Mouse (Mus musculus): ENCODE results near the gene Cstad. TPM values are rescaled to one million over a fixed set of nuclear protein-coding genes. Genes with fewer than 3 reads are reported as not detected.

Cstad gene
- polyA plus RNA-seq, 1 experiment from 2014 or later, result 0.13 TPM

GRCm38 (mm10) chr2:30653046-30653445 is 58.2 kb downstream of the Cstad start:
- H3K27ac ChIP-seq, result peak overlapping the region; percentile 43; the same call in 1 of the 2 replicates
- WGBS (ENCODE audit: insufficient replicate concordance), result 69% methylated on average over 4 of the region's 4 CpGs
- H3K9ac ChIP-seq, result no peak overlapping the region

GRCm38 (mm10) chr2:30654158-30654557 is 59.3 kb downstream of the Cstad start:
- peaks cover 31% of the 10 kb centered on the region for H3K4me1 ChIP-seq (replicated peaks)
- no peaks in the 10 kb centered on the region for H3K27me3 ChIP-seq
- 84% methylated on average over 9 of the region's 9 CpGs for WGBS (ENCODE audit: insufficient replicate concordance)
- no peaks in the 10 kb centered on the region for H3K36me3 ChIP-seq
- H3K4me2 ChIP-seq, result no peak overlapping the region
- H3K9me3 ChIP-seq (replicated peaks), result no peaks in the 10 kb centered on the region
- no peak overlapping the region for H3K9ac ChIP-seq
- DNase-seq, result no peak
- H3K27ac ChIP-seq, result no peak overlapping the region
- no peak for ATAC-seq (ENCODE audit: low read depth)
- no peak overlapping the region for H3K4me3 ChIP-seq (replicated peaks)

More at GRCm38 (mm10) chr2:30653046-30653445, 58.2 kb downstream of the Cstad start:
- Histone ChIP-seq H3K4me1 (replicated peaks) (peaks cover 23% of the 10 kb centered on the region), H3K4me3 (replicated peaks) (no peak overlapping the region), H3K4me2 (no peak overlapping the region), H3K9me3 (replicated peaks) (no peaks in the 10 kb centered on the region), H3K36me3 (no peaks in the 10 kb centered on the region), H3K27me3 (no peaks in the 10 kb centered on the region; the same call in 1 of the 2 replicates)
- no peak for DNase-seq
- ATAC-seq (ENCODE audit: low read depth), result no peak

GRCm38 (mm10) chr2:30654582-30654981 is 59.7 kb downstream of the Cstad start:
- Histone ChIP-seq H3K27ac (no peak overlapping the region), H3K36me3 (no peaks in the 10 kb centered on the region), H3K9me3 (replicated peaks) (no peaks in the 10 kb centered on the region), H3K9ac (no peak overlapping the region), H3K27me3 (no peaks in the 10 kb centered on the region), H3K4me1 (replicated peaks) (peaks cover 35% of the 10 kb centered on the region), H3K4me3 (replicated peaks) (no peak overlapping the region), H3K4me2 (no peak overlapping the region)
- WGBS (ENCODE audit: insufficient replicate concordance), result 61% methylated on average over 6 of the region's 6 CpGs
- ATAC-seq (ENCODE audit: low read depth) (no peak), DNase-seq (no peak)

GRCm38 (mm10) chr2:30655746-30656145 is 60.9 kb downstream of the Cstad start:
- DNase-seq (no peak), ATAC-seq (ENCODE audit: low read depth) (no peak)
- Histone ChIP-seq H3K9me3 (replicated peaks) (no peaks in the 10 kb centered on the region), H3K27ac (no peak overlapping the region), H3K4me2 (no peak overlapping the region), H3K9ac (no peak overlapping the region), H3K4me3 (replicated peaks) (no peak overlapping the region), H3K27me3 (no peaks in the 10 kb centered on the region), H3K36me3 (no peaks in the 10 kb centered on the region), H3K4me1 (replicated peaks) (peaks cover 46% of the 10 kb centered on the region)
- 50% methylated on average over 5 of the region's 5 CpGs for WGBS (ENCODE audit: insufficient replicate concordance)

GRCm38 (mm10) chr2:30656711-30657555 is 62.1 kb downstream of the Cstad start:
- no peak overlapping the region for H3K9ac ChIP-seq
- no peak overlapping the region for H3K4me3 ChIP-seq (replicated peaks)

GRCm38 (mm10) chr2:30657674-30658479 is 63.0 kb downstream of the Cstad start:
- Histone ChIP-seq H3K9ac (peak overlapping the region; percentile 66), H3K4me1 (replicated peaks) (peaks cover 43% of the 10 kb centered on the region), H3K36me3 (no peaks in the 10 kb centered on the region), H3K27ac (peak overlapping the region; percentile 60), H3K9me3 (replicated peaks) (no peaks in the 10 kb centered on the region), H3K4me2 (peak overlapping the region; percentile 85), H3K27me3 (no peaks in the 10 kb centered on the region), H3K4me3 (replicated peaks) (peak overlapping the region; percentile 62)
- no peak for ATAC-seq (ENCODE audit: low read depth)
- no peak for DNase-seq
- 5% methylated on average over 42 of the region's 42 CpGs for WGBS (ENCODE audit: insufficient replicate concordance)

More at GRCm38 (mm10) chr2:30656711-30657555, 62.1 kb downstream of the Cstad start:
- H3K9me3 ChIP-seq (replicated peaks), result no peaks in the 10 kb centered on the region
- no peak overlapping the region for H3K4me2 ChIP-seq
- no peaks in the 10 kb centered on the region for H3K36me3 ChIP-seq
- H3K27me3 ChIP-seq, result no peaks in the 10 kb centered on the region
- 49% methylated on average over 13 of the region's 13 CpGs for WGBS (ENCODE audit: insufficient replicate concordance)
- H3K27ac ChIP-seq, result peak overlapping the region; percentile 29
- peaks cover 47% of the 10 kb centered on the region for H3K4me1 ChIP-seq (replicated peaks)
- ATAC-seq (ENCODE audit: low read depth) (no peak), DNase-seq (no peak)

GRCm38 (mm10) chr2:30658480-30658843 is 63.6 kb downstream of the Cstad start:
- DNase-seq, result peak; percentile 95
- WGBS (ENCODE audit: insufficient replicate concordance), result 1% methylated on average over 45 of the region's 45 CpGs

More at GRCm38 (mm10) chr2:30658480-30658843, 63.6 kb downstream of the Cstad start:
- Histone ChIP-seq H3K4me2 (peak overlapping the region; percentile 85), H3K27ac (peak overlapping the region; percentile 80), H3K36me3 (no peaks in the 10 kb centered on the region), H3K9me3 (replicated peaks) (no peaks in the 10 kb centered on the region), H3K4me1 (replicated peaks) (peaks cover 40% of the 10 kb centered on the region), H3K27me3 (no peaks in the 10 kb centered on the region), H3K4me3 (replicated peaks) (peak overlapping the region; percentile 62), H3K9ac (peak overlapping the region; percentile 70)
- peak; percentile 85 for ATAC-seq (ENCODE audit: low read depth)

Other genes with a start within 250 kb of the Cstad start
- 20.9 and 21.3 TPM in 2 replicates for gene Sh3glb2, start 235.7 kb upstream of the Cstad start, polyA plus RNA-seq (2015; fragmentation: Nextera tagmentation; extraction: Ambion mirVana)
- 8.5 and 10.0 TPM in 2 replicates for gene Miga2, start 230.8 kb upstream of the Cstad start, polyA plus RNA-seq (2015; fragmentation: Nextera tagmentation; extraction: Ambion mirVana)
- 20.3 and 21.3 TPM in 2 replicates for gene Dolpp1, start 202.8 kb upstream of the Cstad start, polyA plus RNA-seq (2015; fragmentation: Nextera tagmentation; extraction: Ambion mirVana)
- gene Crat, start 179.2 kb upstream of the Cstad start, polyA plus RNA-seq (2015; fragmentation: Nextera tagmentation; extraction: Ambion mirVana), result 20.5 and 23.9 TPM in 2 replicates
- 142 and 147 TPM in 2 replicates for gene Ptpa, start 179.0 kb upstream of the Cstad start, polyA plus RNA-seq (2015; fragmentation: Nextera tagmentation; extraction: Ambion mirVana)
- 0.12 and 0.13 TPM in 2 replicates for gene Ier5l, start 120.8 kb upstream of the Cstad start, polyA plus RNA-seq (2015; fragmentation: Nextera tagmentation; extraction: Ambion mirVana)
- 0.10 and 0.17 TPM in 2 replicates for gene 1700001O22Rik, start 208.6 kb downstream of the Cstad start, polyA plus RNA-seq (2015; fragmentation: Nextera tagmentation; extraction: Ambion mirVana)
- 35.5 and 36.3 TPM in 2 replicates for gene Ntmt1, start 212.8 kb downstream of the Cstad start, polyA plus RNA-seq (2015; fragmentation: Nextera tagmentation; extraction: Ambion mirVana)
- 34.6 and 36.6 TPM in 2 replicates for gene Asb6, start 235.3 kb downstream of the Cstad start, polyA plus RNA-seq (2015; fragmentation: Nextera tagmentation; extraction: Ambion mirVana)
- gene Prrx2, start 239.9 kb downstream of the Cstad start, polyA plus RNA-seq (2015; fragmentation: Nextera tagmentation; extraction: Ambion mirVana), result 0.53 and 0.57 TPM in 2 replicates